ENCODE assay signal across 7 mouse cellular contexts in genomic region chr6:39419851-39420721, GRCm38 (mm10). TPM values are rescaled to one million over a fixed set of nuclear protein-coding genes. Genes with fewer than 3 reads are reported as not detected.
DNase-seq lines count a peak whose midpoint lies in the region; ATAC-seq and TF ChIP-seq lines count a peak whose summit lies in the region.

Mkrn1 (minus strand) TSS chr6:39420462.

- under 1% methylated on average over 65 of the region's 82 CpGs for WGBS in intestine, postnatal 0 days
- under 1% methylated on average over 79 of the region's 82 CpGs for WGBS in midbrain, embryonic 12.5 days
- under 1% methylated on average over 82 of the region's 82 CpGs for WGBS in small intestine, adult 2 months

- peak; percentile 70 for TF ChIP-seq POLR2A in small intestine, adult 2 months (IDR thresholded peaks at IDR 0.05; ENCODE audit: low read depth, low read length)

- DNase-seq in adrenal gland, adult 8-10 months: peak; percentile 51
- DNase-seq in embryo, embryonic 9.5 days (ENCODE audit: extremely low spot score): peak; percentile 87
- no peak for DNase-seq in gonadal fat pad, adult 2 months (ENCODE audit: low read depth)
- DNase-seq in left cerebral cortex, postnatal 4 days: peak; percentile 80

- intact Hi-C loops in left cerebral cortex, postnatal 4 days (cut with DNase I): no loop called here

- peak within 1 kb of the TSS; percentile 98 for H3K27ac ChIP-seq in intestine, postnatal 0 days (ENCODE audit: low read depth, low read length)
- H3K27ac ChIP-seq in midbrain, embryonic 12.5 days (replicated peaks): peak within 1 kb of the TSS; percentile 94
- peak within 1 kb of the TSS; percentile 83 for H3K27ac ChIP-seq in small intestine, adult 2 months (ENCODE audit: insufficient read depth, low read depth, low read length)

- H3K27me3 ChIP-seq in intestine, postnatal 0 days (replicated peaks; ENCODE audit: control insufficient read depth, insufficient read depth, low read length): 0 out of 2 replicates have a peak, but pooled peaks cover 3% of the 10 kb centered on the region
- H3K27me3 ChIP-seq in midbrain, embryonic 12.5 days: peaks cover 7% of the 10 kb centered on the region; the same call in 1 of the 2 replicates
- H3K27me3 ChIP-seq in small intestine, adult 2 months (ENCODE audit: control insufficient read depth, insufficient read depth, low read length): no peaks in the 10 kb centered on the region

- H3K9me3 ChIP-seq in intestine, postnatal 0 days (ENCODE audit: control insufficient read depth): no peaks in the 10 kb centered on the region
- H3K9me3 ChIP-seq in midbrain, embryonic 12.5 days: no peaks in the 10 kb centered on the region

- peak; percentile 19 for TF ChIP-seq CTCF in intestine, postnatal 0 days (IDR thresholded peaks at IDR 0.05; ENCODE audit: low read depth)
- no peak for TF ChIP-seq CTCF in small intestine, adult 2 months (IDR thresholded peaks at IDR 0.05; ENCODE audit: extremely low read depth, insufficient read length, insufficient replicate concordance, low read depth, low read length)

- peak within 1 kb of the TSS; percentile 99 for H3K4me3 ChIP-seq in intestine, postnatal 0 days (ENCODE audit: low read depth, low read length)
- peak within 1 kb of the TSS; percentile 89 for H3K4me3 ChIP-seq in midbrain, embryonic 12.5 days
- peak within 1 kb of the TSS; percentile 97 for H3K4me3 ChIP-seq in small intestine, adult 2 months (ENCODE audit: low read depth, low read length)

- no peaks in the 10 kb centered on the region; the same call in 1 of the 2 replicates for H3K4me1 ChIP-seq in intestine, postnatal 0 days (replicated peaks; ENCODE audit: control insufficient read depth, insufficient read depth, low read length)
- peaks cover 12% of the 10 kb centered on the region for H3K4me1 ChIP-seq in midbrain, embryonic 12.5 days
- peaks cover 8% of the 10 kb centered on the region; the same call in 1 of the 2 replicates for H3K4me1 ChIP-seq in small intestine, adult 2 months (ENCODE audit: control insufficient read depth, insufficient read depth, insufficient read length, low read length)

- peak within 1 kb of the TSS; percentile 90 for H3K9ac ChIP-seq in intestine, postnatal 0 days (ENCODE audit: low read depth, low read length)
- H3K9ac ChIP-seq in midbrain, embryonic 12.5 days (replicated peaks): peak within 1 kb of the TSS; percentile 83

- H3K36me3 ChIP-seq in intestine, postnatal 0 days (ENCODE audit: control insufficient read depth, insufficient read depth): no peaks in the 10 kb centered on the region
- no peaks in the 10 kb centered on the region; the same call in 1 of the 2 replicates for H3K36me3 ChIP-seq in midbrain, embryonic 12.5 days
- H3K36me3 ChIP-seq in small intestine, adult 2 months (ENCODE audit: control insufficient read depth, insufficient read depth, low read length): 0 out of 2 replicates have a peak, but pooled peaks cover under 1% of the 10 kb centered on the region

- ATAC-seq in intestine, postnatal 0 days: peak; percentile 91
- ATAC-seq in midbrain, embryonic 12.5 days (ENCODE audit: low FRiP score, low read depth): peak; percentile 96

- H3K4me2 ChIP-seq in intestine, postnatal 0 days (replicated peaks; ENCODE audit: low read depth): peak within 1 kb of the TSS; percentile 87
- peak within 1 kb of the TSS; percentile 68 for H3K4me2 ChIP-seq in midbrain, embryonic 12.5 days (replicated peaks)

RNA-seq across cellular contexts. Expression of gene Mkrn1, which starts in this region (rescaled TPM):
- 10 to 100 TPM; 69.0 to 90.4 (median 76.6) TPM for total RNA-seq in adrenal gland, adult 8-10 months (2022)
- polyA plus RNA-seq in gonadal fat pad, adult 2 months (2012; rRNA removed): 93.7 and 102 TPM in 2 replicates
- polyA plus RNA-seq in intestine, postnatal 0 days (2015; fragmentation: Nextera tagmentation; extraction: Ambion mirVana): 81.9 and 83.1 TPM in 2 replicates
- total RNA-seq in left cerebral cortex, postnatal 4 days (2021): 100 to 1,000 TPM; 178 to 181 TPM
- 167 and 184 TPM in 2 replicates for polyA plus RNA-seq in midbrain, embryonic 12.5 days (2016; fragmentation: Nextera tagmentation; extraction: Ambion mirVana)
- polyA plus RNA-seq in small intestine, adult 2 months (2012; rRNA removed): 55.7 and 124 TPM in 2 replicates
